Mouse (Mus musculus) ES-Bruce4 (cell line): Measurements from ENCODE around the gene Zfp1.

Experiments used
- CTCF ChIP-seq: IDR thresholded peaks from one replicate; pipeline ENCODE4 v1.8.1; 2011; ENCODE audit warnings: low read depth, low read length
- EP300 ChIP-seq: IDR thresholded peaks from 2 replicates; pipeline ENCODE4 v1.6.1; 2011; ENCODE audit warnings: low read depth, low read length; ENCODE audit not compliant: insufficient read depth

DNA sequence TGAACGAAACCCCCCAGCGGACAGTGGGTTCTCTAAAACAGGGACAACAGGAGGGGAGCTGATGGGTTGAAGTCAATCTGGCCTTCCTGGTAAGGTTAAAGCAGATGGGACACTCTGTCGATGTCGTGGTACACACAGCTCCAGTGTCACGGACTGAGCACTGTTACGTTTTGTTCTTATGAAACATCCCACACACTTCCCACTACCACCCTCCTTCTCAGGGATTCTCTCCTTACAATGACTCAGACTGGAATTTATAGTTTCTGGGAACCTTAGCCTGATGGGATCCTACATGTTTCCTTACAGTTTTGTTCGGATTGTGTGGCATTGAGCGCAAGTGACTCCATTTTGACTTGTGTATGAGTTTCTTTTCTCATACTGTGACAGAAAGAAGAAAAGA, 11.6 kb upstream of the Zfp1 start:
- TF ChIP-seq CTCF, result no peak
- TF ChIP-seq EP300, result no peak
